Mouse (Mus musculus) liver, postnatal 0 days (tissue): ENCODE measurements around the gene Exoc2.

Experiments used
- CTCF ChIP-seq: sonication (generic); IDR thresholded peaks from 2 replicates; pipeline ENCODE4 v1.5.1; 2016; ENCODE audit warnings: antibody characterized with exemption, low read depth
- EP300 ChIP-seq: IDR thresholded peaks from 2 replicates; pipeline ENCODE4 v1.6.1; 2016; ENCODE audit warnings: antibody characterized with exemption, low read depth, mild to moderate bottlenecking

DNA sequence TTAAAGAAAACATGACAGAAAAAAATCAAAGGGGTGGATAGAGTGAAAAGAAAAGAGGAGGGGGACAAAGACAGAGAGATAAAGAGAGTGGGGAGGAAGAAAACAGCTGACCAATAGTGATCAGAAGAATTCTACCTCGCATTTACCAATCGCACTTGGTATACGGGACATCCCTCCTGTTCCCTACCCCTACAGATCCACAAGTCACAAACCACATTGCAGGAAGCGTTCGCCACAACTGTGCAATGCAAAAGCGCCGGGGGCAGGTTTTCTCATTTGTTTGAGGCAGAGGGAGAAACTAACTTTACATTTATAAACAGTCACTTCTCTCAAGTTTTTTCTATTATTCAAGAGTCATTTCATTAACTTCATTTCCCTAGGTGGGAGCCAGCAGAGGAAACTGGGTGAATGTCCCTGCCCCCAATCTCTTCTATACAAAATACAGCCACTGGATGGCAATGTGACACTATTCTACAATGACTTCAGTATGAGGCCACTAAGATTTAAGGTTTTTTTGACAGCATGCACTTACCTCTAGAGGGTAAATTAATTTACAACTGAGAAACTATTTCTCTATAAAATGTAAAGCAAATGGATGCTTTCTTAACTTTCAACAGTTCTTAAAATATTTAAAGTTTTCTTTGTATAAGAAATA, 72.4 kb downstream of the Exoc2 start:
- TF ChIP-seq CTCF (peak; percentile 47), EP300 (no peak)
